Mouse (Mus musculus) heart, embryonic 14.5 days (tissue): ENCODE measurements at regions not wholly inside any gene's neighbourhood (a gene's known extent, or its start where the extent isn't known, plus 50 kb on each side); places are given as distances from the start of the nearest gene placed in this dataset.

ENCODE experiments used
- ATAC-seq: fragments of 200-750 bp; cut with Nextera tagmentation; 2 replicates; pipeline ENCODE4 v1.8.0; 2017; ENCODE audit warnings: low read depth, moderate TSS enrichment; ENCODE audit not compliant: insufficient number of reproducible peaks, insufficient read depth, low FRiP score
- H3K27ac ChIP-seq, 2 experiments: fragments of 200-500 bp in 1 of 2; fragments of 300-500 bp in 1 of 2; sonication (generic) in 1 of 2; replicated peaks in 1 of 2; 2 replicates each; pipeline ENCODE4 v1.5.1; 2012 to 2014; ENCODE audit warnings: low read depth in 2 of 2, low read length in 2 of 2, control low read depth in 1 of 2, mild to moderate bottlenecking in 1 of 2, mixed read lengths in 1 of 2; ENCODE audit not compliant: control insufficient read depth in 1 of 2, insufficient read depth in 1 of 2
- H3K27me3 ChIP-seq: fragments of 300-500 bp; sonication (generic); 2 replicates; pipeline ENCODE4 v1.6.1; 2014; ENCODE audit warnings: mild to moderate bottlenecking, low read length, control low read depth; ENCODE audit not compliant: control insufficient read depth, insufficient read depth
- H3K36me3 ChIP-seq: fragments of 300-500 bp; sonication (generic); 2 replicates; pipeline ENCODE4 v1.6.1; 2014; ENCODE audit warnings: mild to moderate bottlenecking, control low read depth, low read length, mixed read lengths; ENCODE audit not compliant: control insufficient read depth, insufficient read depth
- H3K4me1 ChIP-seq, 2 experiments: fragments of 200-500 bp in 1 of 2; fragments of 300-500 bp in 1 of 2; sonication (generic) in 1 of 2; 2 replicates each; pipeline ENCODE4 v1.6.1; 2012 to 2014; ENCODE audit warnings: low read length in 2 of 2, control low read depth in 1 of 2, mixed read lengths in 1 of 2; ENCODE audit not compliant: control insufficient read depth in 2 of 2, insufficient read depth in 2 of 2
- H3K4me2 ChIP-seq: fragments of 300-500 bp; sonication (generic); 2 replicates; pipeline ENCODE4 v1.6.1; 2014; ENCODE audit warnings: mild to moderate bottlenecking, low read length
- H3K4me3 ChIP-seq, 2 experiments: fragments of 200-500 bp in 1 of 2; fragments of 300-500 bp in 1 of 2; sonication (generic) in 1 of 2; 2 replicates each; pipeline ENCODE4 v1.5.1; 2012 to 2014; ENCODE audit warnings: low read length in 2 of 2, mild to moderate bottlenecking in 2 of 2, control low read depth in 1 of 2, low read depth in 1 of 2, moderate library complexity in 1 of 2; ENCODE audit not compliant: control insufficient read depth in 1 of 2, insufficient read depth in 1 of 2
- H3K9ac ChIP-seq: fragments of 300-500 bp; sonication (generic); 2 replicates; pipeline ENCODE4 v1.6.1; 2014; ENCODE audit warnings: mild to moderate bottlenecking, low read length
- H3K9me3 ChIP-seq: fragments of 300-500 bp; sonication (generic); 2 replicates; pipeline ENCODE4 v1.6.1; 2016; ENCODE audit warnings: low read length, control low read depth; ENCODE audit not compliant: control insufficient read depth
- WGBS: fragments of 180-500 bp; shearing (Covaris S2); extraction: QIAGEN DNeasy Blood & Tissue Kit; methylation state at CpG from one replicate; pipeline ENCODE4 v1.1.7; 2014; 5-methylcytosine and 5-hydroxymethylcytosine counted together

- ATAC-seq = no peak
- no peaks in the 10 kb centered on the region for H3K9me3 ChIP-seq
- no peak overlapping the region for H3K27ac ChIP-seq
- H3K4me2 ChIP-seq = no peak overlapping the region
- WGBS = 79% methylated on average over 10 of the region's 10 CpGs
- H3K9ac ChIP-seq = no peak overlapping the region
- H3K27me3 ChIP-seq = no peaks in the 10 kb centered on the region
- H3K4me1 ChIP-seq = no peaks in the 10 kb centered on the region
- H3K36me3 ChIP-seq = no peaks in the 10 kb centered on the region
- no peak overlapping the region for H3K4me3 ChIP-seq
These were observed 303.0 kb downstream of the Rsl24d1 start for GRCm38 (mm10) chr9:73416084-73416777.
